ENCODE assay signal across 8 mouse cellular contexts in genomic region chr10:81432868-81433262, GRCm38 (mm10). TPM values are rescaled to one million over a fixed set of nuclear protein-coding genes. Genes with fewer than 3 reads are reported as not detected.
DNase-seq lines count a peak whose midpoint lies in the region; ATAC-seq lines count a peak whose summit lies in the region.

No protein-coding gene starts in this region.

- no peak overlapping the region for H3K27ac ChIP-seq in embryonic facial prominence, embryonic 11.5 days (replicated peaks; ENCODE audit: low read depth, low read length)
- no peak overlapping the region for H3K27ac ChIP-seq in limb, embryonic 11.5 days (replicated peaks; ENCODE audit: low read depth, low read length)
- no peak overlapping the region for H3K27ac ChIP-seq in midbrain, embryonic 13.5 days

- H3K4me3 ChIP-seq in embryonic facial prominence, embryonic 11.5 days (ENCODE audit: low read depth, low read length): no peak overlapping the region
- 0 out of 2 replicates have a peak overlapping the region, but pooled peaks have one; percentile 3 for H3K4me3 ChIP-seq in limb, embryonic 11.5 days (ENCODE audit: low read depth, low read length)
- peak overlapping the region; percentile 29; the same call in 1 of the 2 replicates for H3K4me3 ChIP-seq in midbrain, embryonic 13.5 days (replicated peaks)

- H3K4me1 ChIP-seq in embryonic facial prominence, embryonic 11.5 days (ENCODE audit: control insufficient read depth, insufficient read depth, low read length): peaks cover 3% of the 10 kb centered on the region
- peaks cover 10% of the 10 kb centered on the region for H3K4me1 ChIP-seq in limb, embryonic 11.5 days (ENCODE audit: control insufficient read depth, insufficient read depth, low read length)
- H3K4me1 ChIP-seq in midbrain, embryonic 13.5 days (replicated peaks): peaks cover 31% of the 10 kb centered on the region

- H3K9ac ChIP-seq in embryonic facial prominence, embryonic 11.5 days (replicated peaks; ENCODE audit: low read length): peak overlapping the region; percentile 13; the same call in 1 of the 2 replicates
- H3K9ac ChIP-seq in limb, embryonic 11.5 days (ENCODE audit: low read length): no peak overlapping the region; the same call in 1 of the 2 replicates
- H3K9ac ChIP-seq in midbrain, embryonic 13.5 days (replicated peaks): no peak overlapping the region; the same call in 1 of the 2 replicates

- peak; percentile 74 for ATAC-seq in embryonic facial prominence, embryonic 11.5 days (replicated peaks; ENCODE audit: insufficient number of reproducible peaks, low FRiP score, low TSS enrichment, low read depth)
- peak; percentile 71 for ATAC-seq in limb, embryonic 11.5 days (ENCODE audit: insufficient number of reproducible peaks, low FRiP score, low TSS enrichment, low read depth)
- peak; percentile 80 for ATAC-seq in midbrain, embryonic 13.5 days

- H3K4me2 ChIP-seq in embryonic facial prominence, embryonic 11.5 days (ENCODE audit: low read depth, low read length): peak overlapping the region; percentile 38
- H3K4me2 ChIP-seq in limb, embryonic 11.5 days (ENCODE audit: low read depth, severe bottlenecking): peak overlapping the region; percentile 35
- peak overlapping the region; percentile 53 for H3K4me2 ChIP-seq in midbrain, embryonic 13.5 days (replicated peaks)

- peak; percentile 93 for DNase-seq in ovary, adult 18-20 months (ENCODE audit: low spot score)
- DNase-seq in ovary, postnatal 10 days (ENCODE audit: low spot score): no peak
- DNase-seq in embryonic facial prominence, embryonic 11.5 days (ENCODE audit: low spot score): peak; percentile 93
- DNase-seq in heart, adult 18-20 months: peak; percentile 95 to 98
- peak; percentile 91 for DNase-seq in kidney, adult 18-20 months
- peak; percentile 86 for DNase-seq in limb, embryonic 11.5 days (ENCODE audit: low spot score)
- DNase-seq in spleen, adult 18-20 months: peak; percentile 85 to 88

- WGBS in embryonic facial prominence, embryonic 11.5 days: 5% methylated on average over 17 of the region's 17 CpGs
- whole genome bisulfite sequencing in limb, embryonic 11.5 days: 5% methylated on average over 17 of the region's 17 CpGs
- 5% methylated on average over 17 of the region's 17 CpGs for WGBS in midbrain, embryonic 13.5 days

- H3K27me3 ChIP-seq in embryonic facial prominence, embryonic 11.5 days (ENCODE audit: control insufficient read depth, insufficient read depth, low read length): peaks cover 4% of the 10 kb centered on the region; the same call in 1 of the 2 replicates
- H3K27me3 ChIP-seq in limb, embryonic 11.5 days (ENCODE audit: control insufficient read depth, insufficient read depth, low read length): peaks cover 17% of the 10 kb centered on the region
- peaks cover 15% of the 10 kb centered on the region for H3K27me3 ChIP-seq in midbrain, embryonic 13.5 days

- H3K9me3 ChIP-seq in embryonic facial prominence, embryonic 11.5 days (replicated peaks; ENCODE audit: control insufficient read depth, low read length): no peaks in the 10 kb centered on the region
- no peaks in the 10 kb centered on the region for H3K9me3 ChIP-seq in limb, embryonic 11.5 days (ENCODE audit: control insufficient read depth, low read length)
- H3K9me3 ChIP-seq in midbrain, embryonic 13.5 days: no peaks in the 10 kb centered on the region

- no peaks in the 10 kb centered on the region for H3K36me3 ChIP-seq in embryonic facial prominence, embryonic 11.5 days (replicated peaks; ENCODE audit: control insufficient read depth, insufficient read depth, low read depth, low read length)
- no peaks in the 10 kb centered on the region for H3K36me3 ChIP-seq in limb, embryonic 11.5 days (ENCODE audit: control insufficient read depth, insufficient read depth, low read length)
- no peaks in the 10 kb centered on the region for H3K36me3 ChIP-seq in midbrain, embryonic 13.5 days

RNA-seq across cellular contexts. Expression of gene Nfic, which starts 22.6 kb away (rescaled TPM):
- polyA plus RNA-seq in embryonic facial prominence, embryonic 11.5 days (2014; fragmentation: Nextera tagmentation; extraction: Ambion mirVana): 13.1 and 16.1 TPM in 2 replicates
- total RNA-seq in heart, adult 18-20 months (2021): 10 to 100 TPM; 91.0 to 93.4 TPM
- polyA plus RNA-seq in limb, embryonic 11.5 days (2014; fragmentation: Nextera tagmentation; extraction: Ambion mirVana): 16.7 and 18.7 TPM in 2 replicates
- polyA plus RNA-seq in midbrain, embryonic 13.5 days (2015; fragmentation: Nextera tagmentation; extraction: Ambion mirVana): 13.1 and 15.2 TPM in 2 replicates

RNA-seq across cellular contexts. Expression of gene Smim24, which starts 40.0 kb away (rescaled TPM):
- 3.4 and 4.1 TPM in 2 replicates for polyA plus RNA-seq in embryonic facial prominence, embryonic 11.5 days (2014; fragmentation: Nextera tagmentation; extraction: Ambion mirVana)
- total RNA-seq in heart, adult 18-20 months (2021): 1 to 10 TPM; 1.9 to 2.2 TPM
- 3.4 and 3.5 TPM in 2 replicates for polyA plus RNA-seq in limb, embryonic 11.5 days (2014; fragmentation: Nextera tagmentation; extraction: Ambion mirVana)
- polyA plus RNA-seq in midbrain, embryonic 13.5 days (2015; fragmentation: Nextera tagmentation; extraction: Ambion mirVana): 1.4 and 1.9 TPM in 2 replicates

RNA-seq across cellular contexts. Expression of gene Gm48552, which starts 44.1 kb away (rescaled TPM):
- 0.63 TPM in 1 of 2 replicates, not detected in the other for polyA plus RNA-seq in embryonic facial prominence, embryonic 11.5 days (2014; fragmentation: Nextera tagmentation; extraction: Ambion mirVana)
- total RNA-seq in heart, adult 18-20 months (2021): under 1 TPM in 1 of 2 experiments, not detected in 1; 0.51 TPM
- polyA plus RNA-seq in limb, embryonic 11.5 days (2014; fragmentation: Nextera tagmentation; extraction: Ambion mirVana): 0.40 and 1.0 TPM in 2 replicates
- 1.2 and 2.1 TPM in 2 replicates for polyA plus RNA-seq in midbrain, embryonic 13.5 days (2015; fragmentation: Nextera tagmentation; extraction: Ambion mirVana)

RNA-seq across cellular contexts. Expression of gene Gm48551, which starts 48.6 kb away (rescaled TPM):
- polyA plus RNA-seq in embryonic facial prominence, embryonic 11.5 days (2014; fragmentation: Nextera tagmentation; extraction: Ambion mirVana): 2.5 and 4.1 TPM in 2 replicates
- total RNA-seq in heart, adult 18-20 months (2021): 1 to 10 TPM in 1 of 2 experiments, under 1 TPM in 1; 0.65 to 2.3 TPM
- 2.1 and 2.8 TPM in 2 replicates for polyA plus RNA-seq in limb, embryonic 11.5 days (2014; fragmentation: Nextera tagmentation; extraction: Ambion mirVana)
- polyA plus RNA-seq in midbrain, embryonic 13.5 days (2015; fragmentation: Nextera tagmentation; extraction: Ambion mirVana): 6.9 and 7.2 TPM in 2 replicates

RNA-seq across cellular contexts. Expression of gene Dohh, which starts 48.6 kb away (rescaled TPM):
- 45.0 and 52.5 TPM in 2 replicates for polyA plus RNA-seq in embryonic facial prominence, embryonic 11.5 days (2014; fragmentation: Nextera tagmentation; extraction: Ambion mirVana)
- 10 to 100 TPM; 49.9 to 59.6 TPM for total RNA-seq in heart, adult 18-20 months (2021)
- 53.7 and 55.7 TPM in 2 replicates for polyA plus RNA-seq in limb, embryonic 11.5 days (2014; fragmentation: Nextera tagmentation; extraction: Ambion mirVana)
- polyA plus RNA-seq in midbrain, embryonic 13.5 days (2015; fragmentation: Nextera tagmentation; extraction: Ambion mirVana): 73.5 TPM in 2 replicates
